Mouse (Mus musculus) MEL (cell line): ENCODE results near the gene Tsacc. TPM values are rescaled to one million over a fixed set of nuclear protein-coding genes. Genes with fewer than 3 reads are reported as not detected.
A peak's percentile ranks its signal among the peaks of the same experiment; 100 is the strongest.

Source experiments
- DNase-seq: peaks from one replicate; pipeline ENCODE4 v3.0.0; 2011; ENCODE audit warnings: low read depth, low spot score
- H3K27ac ChIP-seq: 2 replicates; pipeline ENCODE4 v1.5.1; 2012; ENCODE audit warnings: low read depth, mild to moderate bottlenecking, control low read depth, low read length, moderate library complexity; ENCODE audit not compliant: control insufficient read depth
- H3K27me3 ChIP-seq, 2 experiments: fragments of 150-350 bp in 1 of 2; sonication (generic) in 1 of 2; 2 replicates each; pipeline ENCODE4 v1.6.1; 2012; ENCODE audit warnings: low read length in 2 of 2, mild to moderate bottlenecking in 2 of 2, improper control_type of control experiment in 1 of 2, moderate library complexity in 1 of 2; ENCODE audit not compliant: insufficient read depth in 2 of 2, control insufficient read depth in 1 of 2
- H3K36me3 ChIP-seq, 2 experiments: 2 replicates each; pipeline ENCODE4 v1.6.1; 2012 to 2014; ENCODE audit warnings: low read length in 2 of 2, improper control_type of control experiment in 1 of 2, inconsistent platforms in 1 of 2, mild to moderate bottlenecking in 1 of 2; ENCODE audit not compliant: insufficient read depth in 2 of 2, control insufficient read depth in 1 of 2
- H3K4me1 ChIP-seq, 2 experiments: fragments of 150-350 bp in 1 of 2; sonication (generic) in 1 of 2; 2 replicates each; pipeline ENCODE4 v1.6.1; 2012; ENCODE audit warnings: low read length in 2 of 2, improper control_type of control experiment in 1 of 2, mild to moderate bottlenecking in 1 of 2; ENCODE audit not compliant: insufficient read depth in 2 of 2, control insufficient read depth in 1 of 2
- H3K4me3 ChIP-seq, 2 experiments: fragments of 150-350 bp in 1 of 2; sonication (generic) in 1 of 2; 2 replicates each; pipeline ENCODE4 v1.5.1; 2012; ENCODE audit warnings: low read depth in 2 of 2, low read length in 2 of 2, mild to moderate bottlenecking in 2 of 2, moderate library complexity in 2 of 2, control low read depth in 1 of 2, improper control_type of control experiment in 1 of 2; ENCODE audit not compliant: control insufficient read depth in 1 of 2, insufficient read depth in 1 of 2
- H3K79me2 ChIP-seq: 2 replicates; pipeline ENCODE4 v1.6.1; 2012; ENCODE audit warnings: mild to moderate bottlenecking, low read length, moderate library complexity; ENCODE audit not compliant: control insufficient read depth, poor library complexity, insufficient read depth
- H3K9ac ChIP-seq: 2 replicates; pipeline ENCODE4 v1.6.1; 2012; ENCODE audit warnings: low read depth, mild to moderate bottlenecking, control low read depth, low read length, moderate library complexity; ENCODE audit not compliant: control insufficient read depth, poor library complexity, severe bottlenecking
- H3K9me3 ChIP-seq: fragments of 150-350 bp; sonication (generic); replicated peaks from 2 replicates; pipeline ENCODE4 v1.6.1; 2012; ENCODE audit warnings: mild to moderate bottlenecking, low read length, improper control_type of control experiment, moderate library complexity; ENCODE audit not compliant: insufficient read depth
- CHD1 ChIP-seq: IDR thresholded peaks from 2 replicates; pipeline ENCODE4 v1.6.1; 2012; ENCODE audit warnings: low read depth, mild to moderate bottlenecking, inconsistent platforms, low read length, improper control_type of control experiment
- E2F4 ChIP-seq: IDR thresholded peaks from 2 replicates; pipeline ENCODE4 v1.6.1; 2011; ENCODE audit warnings: low read depth, low read length, improper control_type of control experiment, borderline replicate concordance
- EP300 ChIP-seq, 2 experiments: IDR thresholded peaks; 2 replicates each; pipeline ENCODE4 v1.6.1; 2011; ENCODE audit warnings: improper control_type of control experiment in 2 of 2, low read length in 2 of 2, low read depth in 1 of 2, mild to moderate bottlenecking in 1 of 2
- GABPA ChIP-seq: IDR thresholded peaks from 2 replicates; pipeline ENCODE4 v1.6.1; 2012; ENCODE audit warnings: low read depth, mild to moderate bottlenecking, inconsistent platforms, low read length, improper control_type of control experiment, moderate library complexity
- GATA1 ChIP-seq: IDR thresholded peaks from 2 replicates; pipeline ENCODE4 v1.6.1; 2011; ENCODE audit warnings: low read depth, low read length, improper control_type of control experiment
- HCFC1 ChIP-seq: IDR thresholded peaks from 2 replicates; pipeline ENCODE4 v1.6.1; 2012; ENCODE audit warnings: low read depth, mild to moderate bottlenecking, inconsistent platforms, low read length, improper control_type of control experiment, moderate library complexity
- JUND ChIP-seq: IDR thresholded peaks from 2 replicates; pipeline ENCODE4 v1.6.1; 2011; ENCODE audit warnings: low read depth, mild to moderate bottlenecking, improper control_type of control experiment, low read length
- MAX ChIP-seq: IDR thresholded peaks from 2 replicates; pipeline ENCODE4 v1.6.1; 2011; ENCODE audit warnings: low read length, improper control_type of control experiment
- MEF2A ChIP-seq: IDR thresholded peaks from 2 replicates; pipeline ENCODE4 v1.6.1; 2014; ENCODE audit warnings: low read depth, mild to moderate bottlenecking, inconsistent platforms, low read length, improper control_type of control experiment; ENCODE audit not compliant: poor library complexity, insufficient replicate concordance, severe bottlenecking; ENCODE audit errors: extremely low read depth
- MXI1 ChIP-seq: IDR thresholded peaks from 2 replicates; pipeline ENCODE4 v1.6.1; 2011; ENCODE audit warnings: mild to moderate bottlenecking, low read depth, low read length, improper control_type of control experiment
- MYB ChIP-seq: IDR thresholded peaks from 2 replicates; pipeline ENCODE4 v1.6.1; 2011; ENCODE audit warnings: mild to moderate bottlenecking, low read depth, low read length, improper control_type of control experiment
- MYC ChIP-seq: IDR thresholded peaks from 2 replicates; pipeline ENCODE4 v1.6.1; 2011; ENCODE audit warnings: low read depth, mild to moderate bottlenecking, low read length, improper control_type of control experiment, moderate library complexity
- NELFE ChIP-seq: IDR thresholded peaks from 2 replicates; pipeline ENCODE4 v1.6.1; 2011; ENCODE audit warnings: low read depth, low read length, improper control_type of control experiment
- NRF1 ChIP-seq: IDR thresholded peaks from 2 replicates; pipeline ENCODE4 v1.6.1; 2014; ENCODE audit warnings: low read depth, mild to moderate bottlenecking, inconsistent platforms, low read length, improper control_type of control experiment, moderate library complexity; ENCODE audit not compliant: poor library complexity, insufficient read depth, severe bottlenecking
- POLR2A ChIP-seq, 2 experiments: IDR thresholded peaks; 2 replicates each; pipeline ENCODE4 v1.6.1; 2011 to 2012; ENCODE audit warnings: low read length in 2 of 2, mild to moderate bottlenecking in 2 of 2, control low read depth in 1 of 2, improper control_type of control experiment in 1 of 2, low read depth in 1 of 2, moderate library complexity in 1 of 2; ENCODE audit not compliant: control insufficient read depth in 1 of 2, insufficient read depth in 1 of 2, poor library complexity in 1 of 2
- POLR2AphosphoS2 ChIP-seq: IDR thresholded peaks from 2 replicates; pipeline ENCODE4 v1.6.1; 2011; ENCODE audit warnings: low read length, improper control_type of control experiment
- RCOR1 ChIP-seq: IDR thresholded peaks from 2 replicates; pipeline ENCODE4 v1.6.1; 2012; ENCODE audit warnings: low read depth, mild to moderate bottlenecking, inconsistent platforms, low read length, improper control_type of control experiment
- SIN3A ChIP-seq: IDR thresholded peaks from 2 replicates; pipeline ENCODE4 v1.6.1; 2012; ENCODE audit warnings: low read length, improper control_type of control experiment, inconsistent platforms
- SMC3 ChIP-seq: IDR thresholded peaks from 2 replicates; pipeline ENCODE4 v1.6.1; 2011; ENCODE audit warnings: low read depth, low read length, improper control_type of control experiment
- TAL1 ChIP-seq: IDR thresholded peaks from 2 replicates; pipeline ENCODE4 v1.6.1; 2012; ENCODE audit warnings: mild to moderate bottlenecking, inconsistent platforms, low read length, moderate library complexity, mixed read lengths
- TCF12 ChIP-seq: IDR thresholded peaks from 2 replicates; pipeline ENCODE4 v1.6.1; 2014; ENCODE audit warnings: low read depth, mild to moderate bottlenecking, inconsistent platforms, low read length, improper control_type of control experiment, moderate library complexity
- USF1 ChIP-seq: IDR thresholded peaks from 2 replicates; pipeline ENCODE4 v1.6.1; 2014; ENCODE audit warnings: low read depth, mild to moderate bottlenecking, inconsistent platforms, low read length, improper control_type of control experiment, moderate library complexity
- USF2 ChIP-seq, 2 experiments: IDR thresholded peaks; 2 replicates each; pipeline ENCODE4 v1.6.1; 2011 to 2012; ENCODE audit warnings: improper control_type of control experiment in 2 of 2, low read length in 2 of 2, borderline replicate concordance in 1 of 2, inconsistent platforms in 1 of 2, low read depth in 1 of 2, mild to moderate bottlenecking in 1 of 2; ENCODE audit not compliant: insufficient read depth in 1 of 2
- ZKSCAN1 ChIP-seq: IDR thresholded peaks from 2 replicates; pipeline ENCODE4 v1.6.1; 2012; ENCODE audit warnings: low read depth, mild to moderate bottlenecking, inconsistent platforms, low read length, improper control_type of control experiment, moderate library complexity
- ZNF384 ChIP-seq: IDR thresholded peaks from 2 replicates; pipeline ENCODE4 v1.6.1; 2012; ENCODE audit warnings: low read depth, mild to moderate bottlenecking, inconsistent platforms, low read length, improper control_type of control experiment
- polyA plus RNA-seq, 2 experiments: library from polyadenylated mRNA; stranded (reverse) in 1 of 2; unstranded in 1 of 2; fragments of >175 nt in 1 of 2; fragments of >200 nt in 1 of 2; gene quantifications; 2 replicates each; pipeline versions ENCODE4 v1.2.1 to v1.2.4; 2012; ENCODE audit warnings: low replicate concordance in 2 of 2, low read depth in 1 of 2; ENCODE audit not compliant: insufficient read length in 2 of 2, insufficient read depth in 1 of 2, missing spikeins in 1 of 2
- total RNA-seq: library from RNA; depleted of rRNA; stranded (reverse); fragments of 300-350 nt; gene quantifications from 2 replicates; pipeline ENCODE4 v1.2.3, GENCODE M21; 2012

The Tsacc gene
- total and polyA plus RNA-seq, 3 experiments = 34.1 to 41.1 TPM; not detected in 1

GRCm38 (mm10) chr3:88324951-88325405 lies 28.2 kb upstream of the Tsacc start, which contains the start of gene Glmp (continued):
- TF ChIP-seq E2F4 (no peak), EP300 (IDR thresholded peaks at IDR 0.05; ENCODE audit: low read depth in 1 of 2, low read length in 2 of 2) (no peak)

DNA sequence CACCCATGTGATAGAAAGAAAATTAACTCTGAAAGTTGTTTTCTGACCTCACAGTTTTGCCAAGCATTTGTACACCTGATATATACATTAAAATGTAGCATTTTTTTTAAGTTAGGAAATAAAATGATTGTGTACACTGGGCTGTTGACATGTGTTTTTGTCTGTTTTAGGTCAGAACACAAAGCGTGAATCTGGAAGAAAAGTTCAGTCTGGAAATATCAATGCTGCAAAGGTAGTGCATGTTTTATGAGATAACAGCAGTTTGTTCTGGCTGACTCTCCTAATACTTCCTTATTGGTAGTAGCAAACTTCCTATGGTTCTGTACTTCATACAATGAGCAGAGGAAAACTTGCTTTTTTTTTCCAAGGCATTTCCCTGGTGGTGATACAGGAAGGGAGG lies 2.4 kb upstream of the Tsacc start:
- TF ChIP-seq GATA1 (peak; percentile 79), POLR2AphosphoS2 (no peak), SIN3A (peak; percentile 70), MYB (no peak), E2F4 (no peak), GABPA (no peak), RCOR1 (peak; percentile 73; the same call in 1 of the 2 replicates), POLR2A (IDR thresholded peaks at IDR 0.05; ENCODE audit: control insufficient read depth in 1 of 2, insufficient read depth in 1 of 2, low read depth in 1 of 2, low read length in 2 of 2, poor library complexity in 1 of 2) (no peak), CHD1 (0 out of 2 replicates have a peak, but pooled peaks have one; percentile 49), MYC (peak; percentile 68; the same call in 1 of the 2 replicates), JUND (no peak), ZNF384 (no peak; the same call in 1 of the 2 replicates), EP300 (IDR thresholded peaks at IDR 0.05; ENCODE audit: low read depth in 1 of 2, low read length in 2 of 2) (peak; percentile 57 to 76; a peak in 2 of 4 replicates), ZKSCAN1 (no peak), SMC3 (no peak), HCFC1 (no peak), TAL1 (peak; percentile 81), USF2 (IDR thresholded peaks at IDR 0.05; ENCODE audit: borderline replicate concordance in 1 of 2, insufficient read depth in 1 of 2, low read depth in 1 of 2, low read length in 2 of 2) (no peak), MAX (no peak), NELFE (no peak), MEF2A (no peak), TCF12 (peak; percentile 73), USF1 (no peak), NRF1 (no peak), MXI1 (peak; percentile 71)
- peaks cover 40 to 41% of the 10 kb centered on the region in 2 experiments for H3K36me3 ChIP-seq
- peak overlapping the region; percentile 18; the same call in 1 of the 2 replicates for H3K9ac ChIP-seq
- DNase-seq = peak; percentile 51
- H3K27ac ChIP-seq = no peak overlapping the region
- H3K9me3 ChIP-seq = no peaks in the 10 kb centered on the region
- peak overlapping the region in 1 of 2 experiments; percentile 80; a peak in 2 of 4 replicates for H3K4me3 ChIP-seq
- H3K79me2 ChIP-seq = peaks cover 42% of the 10 kb centered on the region
- peaks cover 7 to 11% of the 10 kb centered on the region in 2 experiments for H3K4me1 ChIP-seq
- no peaks in the 10 kb centered on the region for H3K27me3 ChIP-seq
